Mouse (Mus musculus) intestine, postnatal 0 days (tissue): ENCODE measurements around the gene Hsh2d. TPM values are rescaled to one million over a fixed set of nuclear protein-coding genes. Genes with fewer than 3 reads are reported as not detected.

ENCODE experiments used
- ATAC-seq: fragments of 200-750 bp; cut with Nextera tagmentation; 2 replicates; pipeline ENCODE4 v1.8.0; 2017; ENCODE audit warnings: mild to moderate bottlenecking, moderate TSS enrichment, moderate library complexity
- H3K27ac ChIP-seq: fragments of 300-500 bp; sonication (generic); 2 replicates; pipeline ENCODE4 v1.5.1; 2014; ENCODE audit warnings: mild to moderate bottlenecking, low read depth, low read length, moderate library complexity
- H3K27me3 ChIP-seq: fragments of 300-500 bp; sonication (generic); replicated peaks from 2 replicates; pipeline ENCODE4 v1.6.1; 2014; ENCODE audit warnings: low read length, mixed read lengths; ENCODE audit not compliant: control insufficient read depth, insufficient read depth
- H3K36me3 ChIP-seq: fragments of 300-500 bp; sonication (generic); 2 replicates; pipeline ENCODE4 v1.6.1; 2014; ENCODE audit warnings: mild to moderate bottlenecking, moderate library complexity; ENCODE audit not compliant: control insufficient read depth, insufficient read depth
- H3K4me1 ChIP-seq: fragments of 300-500 bp; sonication (generic); replicated peaks from 2 replicates; pipeline ENCODE4 v1.6.1; 2014; ENCODE audit warnings: antibody characterized with exemption, low read length, mixed read lengths; ENCODE audit not compliant: control insufficient read depth, insufficient read depth
- H3K4me2 ChIP-seq: fragments of 300-500 bp; sonication (generic); replicated peaks from 2 replicates; pipeline ENCODE4 v1.6.1; 2014; ENCODE audit warnings: low read depth, mild to moderate bottlenecking, moderate library complexity
- H3K4me3 ChIP-seq: fragments of 300-500 bp; sonication (generic); 2 replicates; pipeline ENCODE4 v1.5.1; 2014; ENCODE audit warnings: low read depth, low read length
- H3K9ac ChIP-seq: fragments of 300-500 bp; sonication (generic); 2 replicates; pipeline ENCODE4 v1.6.1; 2014; ENCODE audit warnings: mild to moderate bottlenecking, low read depth, low read length
- H3K9me3 ChIP-seq: fragments of 300-500 bp; sonication (generic); 2 replicates; pipeline ENCODE4 v1.6.1; 2016; ENCODE audit warnings: mixed run types; ENCODE audit not compliant: control insufficient read depth
- CTCF ChIP-seq: sonication (generic); IDR thresholded peaks from 2 replicates; pipeline ENCODE4 v1.5.1; 2016; ENCODE audit warnings: low read depth, mild to moderate bottlenecking, control low read depth, antibody characterized with exemption, moderate library complexity
- WGBS: fragments of 180-500 bp; shearing (Covaris S2); extraction: QIAGEN DNeasy Blood & Tissue Kit; methylation state at CpG from one replicate; pipeline ENCODE4 v1.1.7; 2014; 5-methylcytosine and 5-hydroxymethylcytosine counted together
- polyA plus RNA-seq: library from polyadenylated mRNA; unstranded; fragments of >200 nt; fragmentation: Nextera tagmentation; extraction: Ambion mirVana; gene quantifications from 2 replicates; pipeline ENCODE4 v1.2.1, GENCODE M21; 2015

Hsh2d gene
- polyA plus RNA-seq, 1 experiment from 2014 or later: 3.6 TPM

GRCm38 (mm10) chr8:72183554-72184202 is 5.8 kb upstream of the Hsh2d start:
- H3K4me2 ChIP-seq: no peak overlapping the region
- no peak for ATAC-seq
- H3K27me3 ChIP-seq: no peaks in the 10 kb centered on the region
- no peak overlapping the region for H3K9ac ChIP-seq
- peaks cover 33% of the 10 kb centered on the region for H3K36me3 ChIP-seq
- H3K4me3 ChIP-seq: no peak overlapping the region
- no peak overlapping the region for H3K27ac ChIP-seq
- TF ChIP-seq CTCF: no peak
- no peaks in the 10 kb centered on the region for H3K9me3 ChIP-seq
- no peaks in the 10 kb centered on the region; the same call in 1 of the 2 replicates for H3K4me1 ChIP-seq
- WGBS: 78% methylated on average over 2 of the region's 2 CpGs

GRCm38 (mm10) chr8:72187793-72188331 is 1.6 kb upstream of the Hsh2d start:
- no peaks in the 10 kb centered on the region for H3K36me3 ChIP-seq

GRCm38 (mm10) chr8:72190215-72190539 is 739 bp downstream of the Hsh2d start:
- no peaks in the 10 kb centered on the region for H3K27me3 ChIP-seq
- H3K4me3 ChIP-seq: peak overlapping the region; percentile 31; the same call in 1 of the 2 replicates
- H3K36me3 ChIP-seq: no peaks in the 10 kb centered on the region
- ATAC-seq: 0 out of 2 replicates have a peak, but pooled peaks have one; percentile 9
- 53% methylated on average over 2 of the region's 2 CpGs for WGBS
- H3K9ac ChIP-seq: peak overlapping the region; percentile 28; the same call in 1 of the 2 replicates
- H3K27ac ChIP-seq: peak overlapping the region; percentile 76
- no peaks in the 10 kb centered on the region for H3K9me3 ChIP-seq
- H3K4me1 ChIP-seq: no peaks in the 10 kb centered on the region
- H3K4me2 ChIP-seq: peak overlapping the region; percentile 59
- no peak for TF ChIP-seq CTCF

More at GRCm38 (mm10) chr8:72187793-72188331, 1.6 kb upstream of the Hsh2d start:
- Histone ChIP-seq H3K27me3 (no peaks in the 10 kb centered on the region), H3K4me1 (no peaks in the 10 kb centered on the region; the same call in 1 of the 2 replicates), H3K9ac (no peak overlapping the region), H3K4me3 (no peak overlapping the region), H3K9me3 (no peaks in the 10 kb centered on the region), H3K27ac (no peak overlapping the region), H3K4me2 (no peak overlapping the region)
- no peak for TF ChIP-seq CTCF
- no peak for ATAC-seq
- WGBS: 90% methylated on average over 2 of the region's 2 CpGs

GRCm38 (mm10) chr8:72192065-72192464 is 2.6 kb downstream of the Hsh2d start:
- ATAC-seq: no peak
- Histone ChIP-seq H3K9ac (no peak overlapping the region), H3K4me3 (no peak overlapping the region), H3K9me3 (no peaks in the 10 kb centered on the region), H3K4me1 (no peaks in the 10 kb centered on the region), H3K27ac (no peak overlapping the region), H3K27me3 (no peaks in the 10 kb centered on the region), H3K36me3 (no peaks in the 10 kb centered on the region), H3K4me2 (no peak overlapping the region)
- TF ChIP-seq CTCF: no peak

GRCm38 (mm10) chr8:72197997-72198396 is 8.6 kb downstream of the Hsh2d start:
- Histone ChIP-seq H3K27ac (no peak overlapping the region), H3K4me2 (no peak overlapping the region), H3K9me3 (peaks cover 7% of the 10 kb centered on the region; the same call in 1 of the 2 replicates), H3K9ac (no peak overlapping the region), H3K36me3 (peaks cover 5% of the 10 kb centered on the region; the same call in 1 of the 2 replicates), H3K4me1 (no peaks in the 10 kb centered on the region), H3K4me3 (no peak overlapping the region), H3K27me3 (no peaks in the 10 kb centered on the region)
- no peak; the same call in 1 of the 2 replicates for ATAC-seq
- no peak for TF ChIP-seq CTCF
- WGBS: 60% methylated on average over 8 of the region's 8 CpGs

- Histone ChIP-seq H3K4me1 (peaks cover 3% of the 10 kb centered on the region; the same call in 1 of the 2 replicates), H3K27me3 (no peaks in the 10 kb centered on the region), H3K27ac (no peak overlapping the region), H3K9me3 (no peaks in the 10 kb centered on the region), H3K9ac (no peak overlapping the region), H3K4me3 (no peak overlapping the region), H3K36me3 (no peaks in the 10 kb centered on the region), H3K4me2 (no peak overlapping the region)
- 92% methylated on average over 1 of the region's 1 CpGs for WGBS
- TF ChIP-seq CTCF: no peak
- ATAC-seq: no peak
These were observed 19.1 kb downstream of the Hsh2d start for GRCm38 (mm10) chr8:72208582-72208981.
